Mouse (Mus musculus) stomach, embryonic 14.5 days (tissue): ENCODE measurements around the gene Chadl. TPM values are rescaled to one million over a fixed set of nuclear protein-coding genes. Genes with fewer than 3 reads are reported as not detected.

ENCODE experiments used
- ATAC-seq: fragments of 200-750 bp; cut with Nextera tagmentation; 2 replicates; pipeline ENCODE4 v1.8.0; 2017; ENCODE audit warnings: low read depth, moderate TSS enrichment; ENCODE audit not compliant: insufficient number of reproducible peaks, insufficient read depth, low FRiP score
- H3K27ac ChIP-seq: fragments of 300-500 bp; sonication (generic); 2 replicates; pipeline ENCODE4 v1.5.1; 2014; ENCODE audit warnings: mild to moderate bottlenecking, low read length, moderate library complexity, mixed read lengths
- H3K27me3 ChIP-seq: fragments of 300-500 bp; sonication (generic); 2 replicates; pipeline ENCODE4 v1.6.1; 2014; ENCODE audit warnings: low read length, control low read depth, mixed read lengths; ENCODE audit not compliant: control insufficient read depth, insufficient read depth
- H3K36me3 ChIP-seq: fragments of 300-500 bp; sonication (generic); 2 replicates; pipeline ENCODE4 v1.6.1; 2014; ENCODE audit warnings: mild to moderate bottlenecking, control low read depth, low read length, moderate library complexity, mixed read lengths; ENCODE audit not compliant: control insufficient read depth, insufficient read depth
- H3K4me1 ChIP-seq: fragments of 300-500 bp; sonication (generic); 2 replicates; pipeline ENCODE4 v1.6.1; 2014; ENCODE audit warnings: low read length, control low read depth, mixed read lengths; ENCODE audit not compliant: control insufficient read depth, insufficient read depth
- H3K4me2 ChIP-seq: fragments of 300-500 bp; sonication (generic); replicated peaks from 2 replicates; pipeline ENCODE4 v1.6.1; 2014; ENCODE audit warnings: low read depth, low read length, control low read depth
- H3K4me3 ChIP-seq: fragments of 300-500 bp; sonication (generic); 2 replicates; pipeline ENCODE4 v1.5.1; 2014; ENCODE audit warnings: low read depth, low read length, control low read depth
- H3K9ac ChIP-seq: fragments of 300-500 bp; sonication (generic); replicated peaks from 2 replicates; pipeline ENCODE4 v1.6.1; 2014; ENCODE audit warnings: low read depth, mild to moderate bottlenecking, control low read depth, low read length, moderate library complexity, mixed read lengths
- H3K9me3 ChIP-seq: fragments of 300-500 bp; sonication (generic); 2 replicates; pipeline ENCODE4 v1.6.1; 2016; ENCODE audit warnings: low read depth, low read length, control low read depth; ENCODE audit not compliant: control insufficient read depth
- WGBS: fragments of 180-500 bp; shearing (Covaris S2); extraction: QIAGEN DNeasy Blood & Tissue Kit; methylation state at CpG from one replicate; pipeline ENCODE4 v1.1.7; 2014; 5-methylcytosine and 5-hydroxymethylcytosine counted together
- polyA plus RNA-seq: library from polyadenylated mRNA; unstranded; fragments of >200 nt; fragmentation: Nextera tagmentation; extraction: Ambion mirVana; gene quantifications from 2 replicates; pipeline ENCODE4 v1.2.1, GENCODE M21; 2014

The Chadl gene
- polyA plus RNA-seq, 1 experiment from 2014 or later = 4.7 TPM

DNA sequence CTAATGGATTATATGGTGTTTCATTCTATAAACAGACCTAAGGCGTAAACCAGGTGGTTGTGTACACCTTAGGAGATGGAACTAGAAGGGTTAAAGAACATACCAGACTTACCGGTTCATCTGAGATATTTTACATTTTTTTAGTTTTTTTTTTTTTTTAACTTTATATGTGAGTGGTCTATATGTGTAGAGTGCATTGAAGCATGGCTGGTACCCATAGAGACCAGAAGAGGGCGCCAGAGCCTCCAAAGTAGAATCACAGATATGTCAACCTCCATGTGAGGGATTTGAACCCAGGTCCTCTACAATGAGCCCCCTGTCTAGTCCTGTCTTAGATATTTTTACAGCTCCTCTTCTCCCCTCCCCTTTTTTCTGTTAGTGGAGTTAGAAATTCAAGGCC, 760 bp upstream of the Chadl start:
- 43% methylated on average over 3 of the region's 3 CpGs for WGBS
- Histone ChIP-seq H3K27me3 (peaks cover 16% of the 10 kb centered on the region; the same call in 1 of the 2 replicates), H3K4me3 (no peak overlapping the region), H3K4me1 (peaks cover 5% of the 10 kb centered on the region; the same call in 1 of the 2 replicates), H3K27ac (no peak overlapping the region), H3K36me3 (no peaks in the 10 kb centered on the region), H3K4me2 (no peak overlapping the region), H3K9me3 (no peaks in the 10 kb centered on the region), H3K9ac (no peak overlapping the region)
- ATAC-seq = no peak

DNA sequence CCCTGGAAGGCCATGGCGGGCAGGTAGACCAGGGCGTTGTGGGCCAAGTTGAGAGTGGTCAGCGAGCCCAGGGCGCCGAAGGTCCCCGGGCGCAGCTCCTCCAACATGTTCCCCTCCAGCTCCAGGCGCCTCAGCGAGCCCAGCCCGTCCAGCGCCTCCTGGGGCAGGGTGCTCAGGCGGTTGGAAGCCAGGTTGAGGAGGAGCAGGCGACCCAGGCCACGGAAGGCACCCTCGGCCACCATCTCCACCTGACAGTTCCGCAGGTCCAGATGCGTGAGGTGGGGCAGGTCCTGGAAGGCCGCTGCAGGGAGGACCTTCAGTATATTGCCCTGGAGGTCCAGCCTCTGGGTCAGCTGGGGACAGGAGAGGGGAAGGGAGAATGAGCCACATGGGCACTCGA, 2.2 kb downstream of the Chadl start:
- H3K4me1 ChIP-seq = peaks cover 5% of the 10 kb centered on the region; the same call in 1 of the 2 replicates
- H3K36me3 ChIP-seq = no peaks in the 10 kb centered on the region
- peak overlapping the region; percentile 64; the same call in 1 of the 2 replicates for H3K9ac ChIP-seq
- WGBS = 33% methylated on average over 19 of the region's 19 CpGs
- no peak for ATAC-seq
- H3K9me3 ChIP-seq = no peaks in the 10 kb centered on the region
- peak overlapping the region; percentile 55 for H3K4me3 ChIP-seq
- H3K4me2 ChIP-seq = peak overlapping the region; percentile 99
- H3K27me3 ChIP-seq = peaks cover 24% of the 10 kb centered on the region; the same call in 1 of the 2 replicates
- H3K27ac ChIP-seq = no peak overlapping the region

DNA sequence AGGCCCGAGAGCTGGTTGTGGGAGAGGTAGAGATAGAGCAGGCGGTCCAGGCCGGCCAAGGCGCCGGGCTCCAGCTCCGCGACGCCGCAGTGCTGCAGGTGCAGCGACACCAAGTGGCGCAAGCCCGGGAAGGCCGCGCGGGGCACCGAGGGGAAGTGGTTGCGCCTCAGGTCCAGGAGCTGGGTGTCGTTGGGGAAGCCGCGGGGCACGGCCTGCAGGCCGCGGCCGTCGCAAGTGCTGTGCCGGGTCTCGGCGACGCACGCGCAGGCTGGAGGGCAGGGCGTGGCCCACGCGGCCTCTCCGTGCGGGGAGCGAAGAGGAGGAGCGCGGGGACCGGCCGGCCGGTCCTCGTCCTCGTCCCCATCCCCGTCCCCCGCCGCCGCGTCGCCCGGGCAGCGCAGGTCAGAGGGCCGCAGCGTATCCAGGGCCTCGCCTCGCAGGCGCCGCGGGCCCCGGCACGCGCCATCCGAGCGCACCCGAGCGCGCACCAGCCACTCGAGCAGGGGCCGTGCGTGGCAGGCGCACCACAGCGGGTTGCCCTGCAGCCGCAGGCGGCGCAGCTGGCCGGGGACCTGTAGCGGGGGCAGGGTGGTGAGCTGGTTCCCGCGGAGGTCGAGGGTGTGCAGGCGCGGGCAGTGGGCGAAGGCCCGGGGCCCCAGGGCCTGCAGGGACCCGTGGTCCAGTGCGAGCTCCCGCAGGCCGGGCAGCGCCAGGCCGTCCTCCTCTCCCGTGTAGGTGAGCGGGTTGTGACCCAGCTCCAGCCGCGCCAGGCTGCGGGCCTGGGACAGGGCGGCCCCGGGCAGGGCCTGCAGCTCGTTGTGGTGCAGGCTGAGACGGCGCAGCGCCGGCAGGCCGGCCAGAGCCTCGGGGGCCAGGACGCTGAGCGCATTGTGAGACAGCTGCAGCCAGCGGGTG, 2.9 kb downstream of the Chadl start:
- WGBS = under 1% methylated on average over 96 of the region's 107 CpGs
- no peaks in the 10 kb centered on the region for H3K9me3 ChIP-seq
- peak overlapping the region; percentile 64 for H3K9ac ChIP-seq
- no peak overlapping the region for H3K27ac ChIP-seq
- H3K36me3 ChIP-seq = no peaks in the 10 kb centered on the region
- H3K4me1 ChIP-seq = peaks cover 5% of the 10 kb centered on the region; the same call in 1 of the 2 replicates
- peaks cover 24% of the 10 kb centered on the region; the same call in 1 of the 2 replicates for H3K27me3 ChIP-seq
- H3K4me2 ChIP-seq = peak overlapping the region; percentile 99
- ATAC-seq = peak; percentile 86
- H3K4me3 ChIP-seq = peak overlapping the region; percentile 55

DNA sequence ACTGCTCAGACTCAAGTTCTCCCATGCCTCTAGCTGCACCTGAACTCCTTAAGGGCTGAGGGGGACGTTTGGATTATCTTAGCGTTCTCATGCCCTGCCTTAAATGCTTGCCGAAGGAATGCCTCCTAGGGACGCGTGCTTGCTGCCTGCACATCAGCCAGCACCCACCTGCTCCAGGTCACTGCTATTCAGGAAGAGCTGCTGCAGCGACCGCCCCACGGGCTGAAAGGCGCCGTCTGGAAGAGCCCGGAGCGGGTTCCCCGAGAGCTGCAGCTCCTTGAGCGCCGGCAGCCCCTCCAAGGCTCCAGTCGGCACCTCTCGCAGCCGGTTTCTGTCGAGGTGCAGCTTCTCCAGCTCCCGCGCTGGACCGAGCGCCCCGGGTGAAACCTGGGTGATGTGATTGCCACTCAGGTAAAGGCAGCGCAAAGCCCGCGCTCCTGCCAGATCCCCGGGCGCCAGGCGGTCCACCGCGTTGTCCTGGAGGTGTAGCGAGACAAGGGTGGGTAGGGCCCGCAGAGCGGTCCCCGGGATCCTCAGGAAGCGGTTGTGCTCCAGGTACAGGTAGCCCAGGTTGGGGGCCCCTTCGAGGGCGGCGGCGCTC, 3.6 kb downstream of the Chadl start:
- H3K9ac ChIP-seq = 0 out of 2 replicates have a peak overlapping the region, but pooled peaks have one; percentile 64
- H3K4me2 ChIP-seq = peak overlapping the region; percentile 99
- no peak; the same call in 1 of the 2 replicates for ATAC-seq
- H3K9me3 ChIP-seq = no peaks in the 10 kb centered on the region
- WGBS = 4% methylated on average over 41 of the region's 41 CpGs
- H3K27me3 ChIP-seq = peaks cover 24% of the 10 kb centered on the region; the same call in 1 of the 2 replicates
- H3K4me1 ChIP-seq = peaks cover 5% of the 10 kb centered on the region; the same call in 1 of the 2 replicates
- H3K27ac ChIP-seq = no peak overlapping the region
- 0 out of 2 replicates have a peak, but pooled peaks cover 1% of the 10 kb centered on the region for H3K36me3 ChIP-seq
- H3K4me3 ChIP-seq = peak overlapping the region; percentile 55

DNA sequence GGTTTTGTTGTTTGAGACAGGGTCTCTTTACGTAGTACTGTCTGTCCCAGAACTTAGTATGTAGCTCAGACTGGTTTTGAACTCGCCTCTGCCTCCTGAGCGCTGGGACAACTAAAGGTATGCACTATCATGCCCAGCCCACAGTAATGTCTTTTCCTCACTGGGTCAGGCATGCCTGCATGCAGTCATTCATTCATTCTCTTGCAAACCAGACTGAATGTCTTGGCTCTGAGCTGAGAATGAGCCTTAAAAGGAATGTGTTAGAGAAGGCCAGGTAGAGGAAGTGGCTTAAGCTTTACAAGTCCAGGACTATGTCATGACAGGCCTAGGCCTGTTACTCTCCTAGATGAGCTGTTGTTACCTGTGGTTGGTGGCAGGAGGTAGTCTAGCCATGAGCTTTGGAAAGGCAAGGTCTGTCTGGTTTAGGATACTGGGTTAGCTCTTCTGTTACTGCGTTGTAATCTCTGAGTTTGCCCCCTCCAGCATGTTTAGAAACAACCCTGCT, 16.7 kb downstream of the Chadl start:
- peaks cover 30% of the 10 kb centered on the region; the same call in 1 of the 2 replicates for H3K36me3 ChIP-seq
- ATAC-seq = no peak
- WGBS = 93% methylated on average over 4 of the region's 4 CpGs

DNA sequence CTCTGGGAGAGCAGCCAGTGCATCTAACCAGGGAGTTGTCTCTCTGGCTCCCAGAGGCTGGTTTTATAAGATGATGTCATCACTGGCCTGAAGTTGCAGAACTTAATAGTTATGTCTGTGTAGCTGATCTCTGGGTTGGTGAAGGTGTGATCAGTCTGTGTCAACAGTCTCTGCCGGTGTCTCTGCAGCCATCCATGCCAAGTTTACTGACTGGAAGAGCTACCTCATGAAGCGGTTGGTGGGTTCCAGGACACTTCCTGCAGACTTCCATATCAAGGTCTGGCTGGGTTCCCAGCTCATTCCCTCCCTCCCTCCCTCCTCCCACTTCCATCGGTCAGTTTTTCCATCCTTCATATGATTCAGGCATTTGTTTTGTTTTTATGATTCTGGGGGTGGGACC, 20.4 kb downstream of the Chadl start:
- H3K36me3 ChIP-seq = peaks cover 13% of the 10 kb centered on the region; the same call in 1 of the 2 replicates
- ATAC-seq = no peak
- no peaks in the 10 kb centered on the region for H3K9me3 ChIP-seq
- no peaks in the 10 kb centered on the region for H3K27me3 ChIP-seq
- no peaks in the 10 kb centered on the region for H3K4me1 ChIP-seq
- 78% methylated on average over 3 of the region's 3 CpGs for WGBS
- H3K9ac ChIP-seq = no peak overlapping the region
- no peak overlapping the region for H3K4me3 ChIP-seq
- H3K27ac ChIP-seq = no peak overlapping the region
- H3K4me2 ChIP-seq = no peak overlapping the region

More for the DNA sequence above, 16.7 kb downstream of the Chadl start:
- Histone ChIP-seq H3K4me3 (no peak overlapping the region), H3K27me3 (no peaks in the 10 kb centered on the region), H3K4me2 (no peak overlapping the region), H3K9me3 (no peaks in the 10 kb centered on the region), H3K27ac (no peak overlapping the region), H3K4me1 (no peaks in the 10 kb centered on the region), H3K9ac (no peak overlapping the region)

DNA sequence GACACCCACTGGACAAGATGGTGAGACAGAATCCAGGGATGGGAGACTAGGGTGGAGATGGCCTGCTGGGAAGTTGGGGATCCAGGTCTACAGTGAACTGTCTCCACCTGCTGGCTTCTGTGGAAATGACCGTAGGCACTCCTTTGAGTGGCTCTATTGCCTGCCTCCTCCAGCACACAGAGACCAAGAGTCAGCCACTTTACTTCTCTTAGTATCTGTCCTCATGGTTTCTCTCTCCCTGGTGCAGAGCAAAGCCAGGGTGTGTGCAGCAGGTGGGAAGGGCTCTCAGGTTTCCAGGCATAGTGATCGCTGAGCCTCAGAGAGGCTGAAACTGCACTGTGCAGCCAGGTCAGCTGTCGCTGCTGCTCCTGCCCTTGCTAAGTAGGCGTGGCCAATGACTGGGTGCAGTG, 26.9 kb downstream of the Chadl start:
- peaks cover 27% of the 10 kb centered on the region for H3K36me3 ChIP-seq
- no peak overlapping the region for H3K27ac ChIP-seq
- WGBS = 72% methylated on average over 4 of the region's 4 CpGs
- no peak overlapping the region for H3K4me2 ChIP-seq
- H3K9ac ChIP-seq = no peak overlapping the region
- no peaks in the 10 kb centered on the region for H3K4me1 ChIP-seq
- no peaks in the 10 kb centered on the region for H3K9me3 ChIP-seq
- no peaks in the 10 kb centered on the region for H3K27me3 ChIP-seq
- no peak for ATAC-seq
- H3K4me3 ChIP-seq = no peak overlapping the region

DNA sequence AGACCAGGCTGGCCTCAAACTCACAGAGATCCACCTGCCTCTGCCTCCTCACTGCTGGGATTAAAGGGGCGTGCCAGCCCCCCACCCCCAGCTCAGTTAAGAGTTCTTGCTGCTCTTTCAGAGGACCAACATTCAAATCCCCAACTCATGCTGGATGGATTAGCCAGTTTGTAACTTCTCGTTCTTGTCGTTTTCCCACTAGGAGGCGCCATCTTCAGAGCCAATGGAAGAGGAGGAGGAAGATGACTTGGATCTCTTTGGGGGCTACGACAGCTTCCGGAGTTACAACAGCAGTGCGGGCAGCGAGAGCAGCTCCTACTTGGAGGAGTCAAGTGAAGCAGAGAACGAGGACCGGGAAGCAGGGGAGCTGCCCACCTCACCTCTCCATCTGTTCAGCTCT, 30.1 kb downstream of the Chadl start:
- no peak overlapping the region for H3K27ac ChIP-seq
- no peaks in the 10 kb centered on the region for H3K27me3 ChIP-seq
- no peak overlapping the region for H3K4me3 ChIP-seq
- H3K9me3 ChIP-seq = no peaks in the 10 kb centered on the region
- 91% methylated on average over 10 of the region's 10 CpGs for WGBS
- H3K4me1 ChIP-seq = 0 out of 2 replicates have a peak, but pooled peaks cover 4% of the 10 kb centered on the region
- ATAC-seq = no peak
- peaks cover 27% of the 10 kb centered on the region for H3K36me3 ChIP-seq
- H3K4me2 ChIP-seq = no peak overlapping the region
- H3K9ac ChIP-seq = no peak overlapping the region
